ENCODE assay signal across 12 mouse cellular contexts in the genomic region with DNA sequence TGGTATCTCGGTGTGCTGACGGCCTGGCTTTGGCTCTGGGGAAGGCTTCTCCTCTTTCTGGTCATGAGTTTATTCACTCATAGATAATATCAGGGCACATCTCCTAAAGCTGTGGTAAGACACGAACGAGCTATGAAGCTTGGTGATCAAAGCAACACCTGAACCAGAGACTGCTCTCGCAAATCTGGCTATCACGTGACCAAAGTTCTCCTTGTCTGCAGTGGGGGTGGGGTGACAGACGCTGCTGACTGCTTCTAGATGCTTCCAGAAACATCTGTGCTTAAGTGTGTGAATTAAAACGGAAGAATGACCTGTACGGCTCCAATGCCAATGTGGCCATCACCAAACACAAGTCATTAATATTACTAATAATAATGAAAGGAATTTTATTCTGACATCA. TPM values are rescaled to one million over a fixed set of nuclear protein-coding genes. Genes with fewer than 3 reads are reported as not detected.
"Had no signal": no experiment of that assay in that cellular context is flagged by ENCODE, and none has a peak within 500 bp of the region (broad histone marks: within the 10 kb centered on the region; RNA-seq: fewer than 3 reads in every experiment).

No protein-coding gene starts in this region.

- H3K27ac ChIP-seq: hindbrain, postnatal 0 days; layer of hippocampus, adult 2 months; limb, embryonic 10.5 days; midbrain, embryonic 10.5 days had no signal

- H3K9me3 ChIP-seq: limb, embryonic 10.5 days; midbrain, embryonic 10.5 days had no signal

- DNase-seq: kidney, adult 11 months; kidney, postnatal 10 days; kidney, postnatal 4 days; lung, embryonic 14.5 days; lung, postnatal 10 days; lung, postnatal 4 days had no signal

- ATAC-seq: hindbrain, postnatal 0 days; midbrain, embryonic 16.5 days had no signal

- H3K9ac ChIP-seq: lung, embryonic 14.5 days had no signal

- H3K4me3 ChIP-seq: layer of hippocampus, adult 2 months; limb, embryonic 10.5 days; midbrain, embryonic 10.5 days had no signal

- H3K4me2 ChIP-seq: liver, embryonic 11.5 days; lung, embryonic 14.5 days had no signal

- H3K36me3 ChIP-seq: limb, embryonic 10.5 days; midbrain, embryonic 10.5 days had no signal

RNA-seq across cellular contexts. Expression of a gene that starts 36.7 kb away (rescaled TPM):
- polyA plus RNA-seq: limb, embryonic 10.5 days had no signal
